Mouse (Mus musculus) thymus, adult 2 months (tissue): ENCODE data around the gene Rack1.

ENCODE experiments used
- CTCF ChIP-seq: fragments of 200-500 bp; IDR thresholded peaks from 2 replicates; pipeline ENCODE4 v1.5.1; 2012; ENCODE audit warnings: mild to moderate bottlenecking, control low read depth, low read length, moderate library complexity, borderline replicate concordance; ENCODE audit not compliant: control insufficient read depth, poor library complexity, insufficient read depth; ENCODE audit errors: extremely low read depth
- POLR2A ChIP-seq: fragments of 200-500 bp; IDR thresholded peaks from 2 replicates; pipeline ENCODE4 v1.6.1; 2012; ENCODE audit warnings: mild to moderate bottlenecking, low read length, control low read depth, moderate library complexity; ENCODE audit not compliant: control insufficient read depth, poor library complexity, insufficient read depth; ENCODE audit errors: extremely low read depth

GRCm38 (mm10) chr11:48838181-48838797, 38.2 kb downstream of the Rack1 start:
- no peak for TF ChIP-seq CTCF
- no peak for TF ChIP-seq POLR2A
